Mouse (Mus musculus): ENCODE data around the gene Cipc. TPM values are rescaled to one million over a fixed set of nuclear protein-coding genes. Genes with fewer than 3 reads are reported as not detected.

Cipc gene
- polyA plus RNA-seq, 1 experiment from 2014 or later = 33.5 TPM

DNA sequence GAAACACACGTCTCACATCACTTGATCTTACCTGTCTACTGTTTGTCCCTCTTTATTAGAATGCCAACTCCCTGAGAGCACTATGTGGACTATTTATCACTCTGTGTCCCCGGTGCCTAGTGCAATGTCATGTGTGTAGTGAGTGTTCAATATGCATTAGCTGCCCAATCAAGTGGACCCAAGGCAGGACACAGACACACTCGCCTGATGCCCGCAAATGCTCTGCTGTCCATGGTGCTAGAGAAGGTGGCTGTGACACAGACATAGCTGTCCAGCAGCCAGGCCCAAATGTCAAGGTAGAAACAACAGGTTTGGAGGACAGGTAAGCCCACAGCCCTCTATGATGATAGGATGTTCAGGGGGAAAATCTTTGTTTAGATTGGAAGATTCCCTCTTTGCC is 47.3 kb downstream of the Cipc start:
- peaks cover 19% of the 10 kb centered on the region for H3K27me3 ChIP-seq (ENCODE audit: control insufficient read depth, insufficient read depth, low read length)
- no peaks in the 10 kb centered on the region for H3K9me3 ChIP-seq (replicated peaks; ENCODE audit: control insufficient read depth, low read length)
- H3K4me1 ChIP-seq (ENCODE audit: control insufficient read depth, insufficient read depth, low read length) = peaks cover 6% of the 10 kb centered on the region
- H3K36me3 ChIP-seq (replicated peaks; ENCODE audit: control insufficient read depth, insufficient read depth, low read depth, low read length) = no peaks in the 10 kb centered on the region
- ATAC-seq (replicated peaks; ENCODE audit: insufficient number of reproducible peaks, low FRiP score, low TSS enrichment, low read depth) (no peak), DNase-seq (ENCODE audit: low spot score) (peak; percentile 55)
- no peak overlapping the region for H3K9ac ChIP-seq (replicated peaks; ENCODE audit: low read length)
- 35% methylated on average over 4 of the region's 4 CpGs for WGBS
- no peak overlapping the region for H3K4me3 ChIP-seq (ENCODE audit: low read depth, low read length)
- no peak overlapping the region for H3K27ac ChIP-seq (replicated peaks; ENCODE audit: low read depth, low read length)
- no peak overlapping the region for H3K4me2 ChIP-seq (ENCODE audit: low read depth, low read length)

DNA sequence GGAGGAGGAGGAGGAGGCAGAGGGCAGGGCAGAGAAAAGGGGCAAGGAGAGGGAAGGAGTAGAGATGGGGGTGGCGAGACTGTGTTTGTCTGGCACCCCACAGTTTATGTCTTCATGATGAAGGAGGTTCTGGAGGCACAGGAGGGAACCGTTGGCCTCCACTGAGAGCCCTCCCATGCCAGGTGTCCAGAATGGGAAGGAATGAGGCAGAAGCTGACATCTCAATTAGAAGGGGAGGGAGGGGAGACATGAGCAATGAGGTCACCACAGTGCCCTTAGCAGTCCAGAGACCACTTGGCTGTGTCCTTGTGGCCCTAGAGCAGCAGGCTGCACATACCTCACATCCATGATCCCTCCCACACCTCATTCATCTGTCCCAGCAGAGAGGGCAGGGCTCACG is 47.9 kb downstream of the Cipc start:
- H3K27me3 ChIP-seq (ENCODE audit: control insufficient read depth, insufficient read depth, low read length) = peaks cover 13% of the 10 kb centered on the region
- ATAC-seq (replicated peaks; ENCODE audit: insufficient number of reproducible peaks, low FRiP score, low TSS enrichment, low read depth) = no peak

DNA sequence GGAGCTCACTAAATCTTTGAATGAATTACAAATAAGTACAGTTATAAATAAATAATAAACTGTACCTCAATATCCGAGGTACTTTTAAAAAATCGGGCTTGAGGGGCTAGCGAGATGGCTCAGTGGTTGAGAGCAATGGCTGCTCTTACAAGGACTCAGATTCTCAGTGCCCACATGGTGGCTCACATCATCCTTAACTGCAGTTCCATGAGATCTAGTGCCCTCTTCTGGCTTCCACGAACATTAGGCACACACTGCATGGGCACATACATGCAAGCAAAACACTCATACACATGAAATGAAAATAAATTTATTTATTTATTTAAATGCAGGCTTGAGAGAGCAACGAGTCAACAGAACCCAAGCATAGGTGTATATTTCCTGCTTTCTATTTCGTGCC is 49.1 kb downstream of the Cipc start:
- H3K27me3 ChIP-seq (ENCODE audit: control insufficient read depth, insufficient read depth, low read length) = peaks cover under 1% of the 10 kb centered on the region; the same call in 1 of the 2 replicates
- no peak overlapping the region for H3K27ac ChIP-seq (replicated peaks; ENCODE audit: low read depth, low read length)
- no peak overlapping the region for H3K4me3 ChIP-seq (ENCODE audit: low read depth, low read length)
- ATAC-seq (replicated peaks; ENCODE audit: insufficient number of reproducible peaks, low FRiP score, low TSS enrichment, low read depth) (no peak), DNase-seq (ENCODE audit: low spot score) (no peak)
- WGBS = 77% methylated on average over 6 of the region's 6 CpGs
- no peaks in the 10 kb centered on the region for H3K4me1 ChIP-seq (ENCODE audit: control insufficient read depth, insufficient read depth, low read length)
- H3K9ac ChIP-seq (replicated peaks; ENCODE audit: low read length) = no peak overlapping the region
- H3K36me3 ChIP-seq (replicated peaks; ENCODE audit: control insufficient read depth, insufficient read depth, low read depth, low read length) = no peaks in the 10 kb centered on the region
- H3K4me2 ChIP-seq (ENCODE audit: low read depth, low read length) = no peak overlapping the region
- no peaks in the 10 kb centered on the region for H3K9me3 ChIP-seq (replicated peaks; ENCODE audit: control insufficient read depth, low read length)

More for the DNA sequence above, 47.9 kb downstream of the Cipc start:
- H3K36me3 ChIP-seq (replicated peaks; ENCODE audit: control insufficient read depth, insufficient read depth, low read depth, low read length) = no peaks in the 10 kb centered on the region
- H3K4me2 ChIP-seq (ENCODE audit: low read depth, low read length) = no peak overlapping the region
- WGBS = 52% methylated on average over 3 of the region's 3 CpGs
- no peak overlapping the region for H3K4me3 ChIP-seq (ENCODE audit: low read depth, low read length)
- no peak overlapping the region for H3K9ac ChIP-seq (replicated peaks; ENCODE audit: low read length)
- peaks cover 2% of the 10 kb centered on the region for H3K4me1 ChIP-seq (ENCODE audit: control insufficient read depth, insufficient read depth, low read length)
- no peaks in the 10 kb centered on the region for H3K9me3 ChIP-seq (replicated peaks; ENCODE audit: control insufficient read depth, low read length)
- H3K27ac ChIP-seq (replicated peaks; ENCODE audit: low read depth, low read length) = no peak overlapping the region
- DNase-seq (ENCODE audit: low spot score) = no peak

DNA sequence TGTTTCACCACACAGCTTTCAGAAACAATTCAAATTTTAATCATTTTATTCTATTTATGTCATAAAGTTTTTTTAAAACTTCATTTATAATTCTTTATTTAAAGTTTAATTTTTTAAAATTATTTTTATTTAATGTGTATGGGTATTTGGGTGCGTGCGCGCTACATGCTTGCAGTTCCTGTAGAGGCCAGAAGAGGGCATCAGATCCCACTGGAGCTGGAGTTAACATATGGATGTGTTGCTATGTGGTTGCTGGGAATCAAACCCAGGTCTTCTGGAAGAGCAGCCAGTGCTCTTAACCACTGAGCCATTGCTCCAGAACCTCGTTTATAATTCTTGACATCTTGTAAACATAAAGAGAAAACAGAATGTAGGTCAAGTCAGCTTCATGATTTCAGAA is 51.9 kb downstream of the Cipc start:
- no peak overlapping the region for H3K4me2 ChIP-seq (ENCODE audit: low read depth, low read length)
- H3K4me3 ChIP-seq (ENCODE audit: low read depth, low read length) = no peak overlapping the region
- H3K27ac ChIP-seq (replicated peaks; ENCODE audit: low read depth, low read length) = no peak overlapping the region
- H3K27me3 ChIP-seq (ENCODE audit: control insufficient read depth, insufficient read depth, low read length) = no peaks in the 10 kb centered on the region
- 86% methylated on average over 4 of the region's 4 CpGs for WGBS
- no peak overlapping the region for H3K9ac ChIP-seq (replicated peaks; ENCODE audit: low read length)
- H3K4me1 ChIP-seq (ENCODE audit: control insufficient read depth, insufficient read depth, low read length) = no peaks in the 10 kb centered on the region
- no peaks in the 10 kb centered on the region for H3K36me3 ChIP-seq (replicated peaks; ENCODE audit: control insufficient read depth, insufficient read depth, low read depth, low read length)
- H3K9me3 ChIP-seq (replicated peaks; ENCODE audit: control insufficient read depth, low read length) = no peaks in the 10 kb centered on the region
- no peak for ATAC-seq (replicated peaks; ENCODE audit: insufficient number of reproducible peaks, low FRiP score, low TSS enrichment, low read depth)
- DNase-seq (ENCODE audit: low spot score) = no peak

DNA sequence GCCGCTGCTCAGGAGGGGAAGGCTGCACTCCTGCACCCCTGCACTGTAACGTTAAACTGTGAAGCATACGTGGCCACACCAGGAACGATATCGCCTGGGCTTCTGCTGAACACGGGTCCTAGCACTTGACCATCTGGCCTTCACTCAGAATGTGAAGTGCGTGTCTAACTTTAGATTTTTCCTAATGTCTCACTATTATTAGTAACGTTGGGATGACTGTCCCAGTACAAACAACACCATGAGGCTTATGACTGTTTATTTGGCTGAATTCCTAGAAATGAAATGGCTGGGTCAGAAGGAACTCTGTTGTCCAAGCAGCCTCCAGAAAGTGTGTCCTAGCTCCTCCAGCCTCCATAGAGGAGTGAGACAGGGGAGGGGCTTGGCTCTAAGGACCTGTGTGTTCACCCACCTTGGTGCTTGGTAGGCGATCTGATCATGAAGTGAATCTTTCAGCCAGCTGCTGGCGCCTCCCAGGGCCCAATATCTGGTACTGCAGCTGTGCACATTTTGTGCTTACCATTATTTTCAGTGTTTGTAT is 52.5 kb downstream of the Cipc start:
- H3K9ac ChIP-seq (replicated peaks; ENCODE audit: low read length) = no peak overlapping the region
- no peak for DNase-seq (ENCODE audit: low spot score)
- H3K4me2 ChIP-seq (ENCODE audit: low read depth, low read length) = no peak overlapping the region
- no peaks in the 10 kb centered on the region for H3K27me3 ChIP-seq (ENCODE audit: control insufficient read depth, insufficient read depth, low read length)
- H3K4me1 ChIP-seq (ENCODE audit: control insufficient read depth, insufficient read depth, low read length) = no peaks in the 10 kb centered on the region
- H3K4me3 ChIP-seq (ENCODE audit: low read depth, low read length) = no peak overlapping the region
- no peaks in the 10 kb centered on the region for H3K9me3 ChIP-seq (replicated peaks; ENCODE audit: control insufficient read depth, low read length)
- H3K36me3 ChIP-seq (replicated peaks; ENCODE audit: control insufficient read depth, insufficient read depth, low read depth, low read length) = no peaks in the 10 kb centered on the region
- H3K27ac ChIP-seq (replicated peaks; ENCODE audit: low read depth, low read length) = no peak overlapping the region
- ATAC-seq (replicated peaks; ENCODE audit: insufficient number of reproducible peaks, low FRiP score, low TSS enrichment, low read depth) = no peak
- 75% methylated on average over 10 of the region's 10 CpGs for WGBS

DNA sequence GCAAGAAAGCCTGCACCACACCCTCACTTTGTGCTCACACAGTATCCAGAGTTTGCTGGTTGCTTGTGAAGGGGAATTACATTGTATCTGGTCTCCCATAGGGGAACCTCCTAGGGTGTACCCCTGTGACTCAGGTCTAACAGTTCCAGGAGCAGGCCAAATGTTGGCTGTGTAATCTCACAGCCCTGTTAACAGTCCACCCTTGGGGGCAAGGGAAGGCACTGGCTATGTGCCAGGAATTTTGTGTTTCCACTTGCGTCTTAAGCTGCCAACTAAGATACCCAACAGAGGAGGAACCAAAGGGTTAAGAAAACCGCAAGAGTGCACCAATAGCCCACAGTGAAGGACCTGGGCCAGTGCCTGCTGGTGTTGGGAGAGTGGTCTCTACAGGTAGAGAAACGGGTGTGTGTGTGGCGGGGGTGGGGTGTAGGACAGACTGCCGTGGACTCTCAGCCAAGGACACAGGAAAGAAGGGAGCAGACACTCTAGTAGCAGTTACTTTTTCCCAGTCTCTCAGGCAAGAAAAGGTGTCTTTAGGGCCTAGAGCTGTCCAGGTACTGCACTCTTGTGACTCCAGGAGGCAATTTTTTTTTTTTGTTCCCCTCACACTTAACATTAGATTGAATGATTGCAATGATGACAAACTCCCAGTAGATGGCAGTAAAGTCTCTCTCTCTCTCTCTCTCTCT is 53.5 kb downstream of the Cipc start:
- Histone ChIP-seq H3K4me3 (ENCODE audit: low read depth, low read length) (no peak overlapping the region), H3K27ac (replicated peaks; ENCODE audit: low read depth, low read length) (no peak overlapping the region), H3K4me2 (ENCODE audit: low read depth, low read length) (no peak overlapping the region), H3K27me3 (ENCODE audit: control insufficient read depth, insufficient read depth, low read length) (no peaks in the 10 kb centered on the region), H3K4me1 (ENCODE audit: control insufficient read depth, insufficient read depth, low read length) (no peaks in the 10 kb centered on the region), H3K36me3 (replicated peaks; ENCODE audit: control insufficient read depth, insufficient read depth, low read depth, low read length) (no peaks in the 10 kb centered on the region), H3K9ac (replicated peaks; ENCODE audit: low read length) (no peak overlapping the region), H3K9me3 (replicated peaks; ENCODE audit: control insufficient read depth, low read length) (no peaks in the 10 kb centered on the region)
- ATAC-seq (replicated peaks; ENCODE audit: insufficient number of reproducible peaks, low FRiP score, low TSS enrichment, low read depth) (no peak), DNase-seq (ENCODE audit: low spot score) (peak; percentile 71)
- WGBS = 61% methylated on average over 5 of the region's 5 CpGs

DNA sequence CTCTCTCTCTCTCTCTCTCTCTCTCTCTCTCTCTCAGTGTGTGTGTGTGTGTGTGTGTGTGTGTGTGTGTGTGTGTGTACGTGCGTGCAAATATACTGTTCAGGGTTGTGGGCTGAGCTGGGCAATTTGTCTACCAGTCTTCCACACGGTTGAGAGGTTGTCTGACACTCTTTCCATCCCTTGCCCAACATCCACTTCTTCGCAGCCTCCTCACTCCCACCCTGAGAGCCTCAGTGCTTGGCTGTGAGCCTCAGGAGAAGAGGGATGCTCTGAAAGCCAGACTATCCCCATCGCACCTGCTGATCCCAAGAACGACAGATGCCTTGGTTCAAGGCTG is 54.0 kb downstream of the Cipc start:
- Histone ChIP-seq H3K9ac (replicated peaks; ENCODE audit: low read length) (no peak overlapping the region), H3K9me3 (replicated peaks; ENCODE audit: control insufficient read depth, low read length) (no peaks in the 10 kb centered on the region), H3K36me3 (replicated peaks; ENCODE audit: control insufficient read depth, insufficient read depth, low read depth, low read length) (no peaks in the 10 kb centered on the region), H3K4me1 (ENCODE audit: control insufficient read depth, insufficient read depth, low read length) (no peaks in the 10 kb centered on the region), H3K27ac (replicated peaks; ENCODE audit: low read depth, low read length) (no peak overlapping the region), H3K27me3 (ENCODE audit: control insufficient read depth, insufficient read depth, low read length) (no peaks in the 10 kb centered on the region), H3K4me3 (ENCODE audit: low read depth, low read length) (no peak overlapping the region), H3K4me2 (ENCODE audit: low read depth, low read length) (no peak overlapping the region)
- DNase-seq (ENCODE audit: low spot score) = no peak
- ATAC-seq (replicated peaks; ENCODE audit: insufficient number of reproducible peaks, low FRiP score, low TSS enrichment, low read depth) = no peak; the same call in 1 of the 2 replicates
- WGBS = 57% methylated on average over 6 of the region's 6 CpGs

DNA sequence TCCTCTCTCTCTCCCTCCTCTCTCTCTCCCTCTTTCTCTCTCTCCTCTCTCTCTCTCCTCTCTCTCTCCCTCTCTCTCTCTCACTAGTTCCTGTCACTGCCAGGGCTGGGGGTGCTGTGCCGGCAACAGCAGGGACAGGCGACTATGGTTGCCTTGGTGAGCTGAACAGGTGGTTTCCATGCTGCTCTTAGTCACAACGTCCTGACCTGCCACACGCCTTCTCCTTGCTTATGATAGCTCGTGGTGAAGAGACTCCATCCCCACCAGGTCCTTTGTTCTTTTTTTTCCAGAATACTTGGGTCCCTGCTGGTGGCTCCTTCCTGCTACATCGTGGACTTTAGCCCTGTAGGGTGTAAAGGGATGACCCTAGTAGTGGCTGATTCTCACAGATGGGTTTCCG is 55.4 kb downstream of the Cipc start:
- DNase-seq (ENCODE audit: low spot score) (no peak), ATAC-seq (replicated peaks; ENCODE audit: insufficient number of reproducible peaks, low FRiP score, low TSS enrichment, low read depth) (no peak)
- H3K27ac ChIP-seq (replicated peaks; ENCODE audit: low read depth, low read length) = no peak overlapping the region
- H3K4me2 ChIP-seq (ENCODE audit: low read depth, low read length) = no peak overlapping the region
- no peaks in the 10 kb centered on the region for H3K9me3 ChIP-seq (replicated peaks; ENCODE audit: control insufficient read depth, low read length)
- H3K4me3 ChIP-seq (ENCODE audit: low read depth, low read length) = no peak overlapping the region
- H3K4me1 ChIP-seq (ENCODE audit: control insufficient read depth, insufficient read depth, low read length) = no peaks in the 10 kb centered on the region
- no peaks in the 10 kb centered on the region for H3K27me3 ChIP-seq (ENCODE audit: control insufficient read depth, insufficient read depth, low read length)
- WGBS = 52% methylated on average over 7 of the region's 7 CpGs
- no peak overlapping the region for H3K9ac ChIP-seq (replicated peaks; ENCODE audit: low read length)
- no peaks in the 10 kb centered on the region for H3K36me3 ChIP-seq (replicated peaks; ENCODE audit: control insufficient read depth, insufficient read depth, low read depth, low read length)

All from embryonic facial prominence, embryonic 11.5 days (tissue).